Mouse (Mus musculus) forebrain, embryonic 14.5 days (tissue): ENCODE results near the gene Cfap73. TPM values are rescaled to one million over a fixed set of nuclear protein-coding genes. Genes with fewer than 3 reads are reported as not detected.

Experiments used
- ATAC-seq: fragments of 200-750 bp; cut with Nextera tagmentation; 2 replicates; pipeline ENCODE4 v1.8.0; 2017; ENCODE audit warnings: mild to moderate bottlenecking, moderate library complexity
- DNase-seq: peaks from one replicate; pipeline ENCODE4 v3.0.0-alpha.2; 2015; ENCODE audit warnings: low spot score
- H3K27ac ChIP-seq: fragments of 300-500 bp; sonication (generic); 2 replicates; pipeline ENCODE4 v1.5.1; 2014; ENCODE audit warnings: low read depth, mild to moderate bottlenecking, control low read depth, low read length, moderate library complexity
- H3K27me3 ChIP-seq: fragments of 300-500 bp; sonication (generic); replicated peaks from 2 replicates; pipeline ENCODE4 v1.6.1; 2014; ENCODE audit warnings: low read length, control low read depth, mixed read lengths; ENCODE audit not compliant: control insufficient read depth, insufficient read depth
- H3K36me3 ChIP-seq: fragments of 300-500 bp; sonication (generic); 2 replicates; pipeline ENCODE4 v1.6.1; 2014; ENCODE audit warnings: low read length, control low read depth; ENCODE audit not compliant: control insufficient read depth, insufficient read depth
- H3K4me1 ChIP-seq: fragments of 300-500 bp; sonication (generic); 2 replicates; pipeline ENCODE4 v1.6.1; 2014; ENCODE audit warnings: antibody characterized with exemption, low read length, control low read depth; ENCODE audit not compliant: control insufficient read depth, insufficient read depth
- H3K4me2 ChIP-seq: fragments of 300-500 bp; sonication (generic); 2 replicates; pipeline ENCODE4 v1.6.1; 2014; ENCODE audit warnings: mild to moderate bottlenecking, control low read depth, low read length
- H3K4me3 ChIP-seq: fragments of 300-500 bp; sonication (generic); 2 replicates; pipeline ENCODE4 v1.5.1; 2014; ENCODE audit warnings: low read depth, low read length, control low read depth
- H3K9ac ChIP-seq: fragments of 300-500 bp; sonication (generic); 2 replicates; pipeline ENCODE4 v1.6.1; 2014; ENCODE audit warnings: mild to moderate bottlenecking, low read length, control low read depth, moderate library complexity
- H3K9me3 ChIP-seq: fragments of 300-500 bp; sonication (generic); replicated peaks from 2 replicates; pipeline ENCODE4 v1.6.1; 2016; ENCODE audit warnings: low read length, control low read depth, mixed read lengths; ENCODE audit not compliant: control insufficient read depth
- WGBS: fragments of 180-500 bp; shearing (Covaris S2); extraction: QIAGEN DNeasy Blood & Tissue Kit; methylation state at CpG from one replicate; pipeline ENCODE4 v1.1.7; 2014; 5-methylcytosine and 5-hydroxymethylcytosine counted together
- polyA plus RNA-seq: library from polyadenylated mRNA; unstranded; fragments of >200 nt; fragmentation: Nextera tagmentation; extraction: Ambion mirVana; gene quantifications from 2 replicates; pipeline ENCODE4 v1.2.1, GENCODE M21; 2014

Gene Cfap73
- polyA plus RNA-seq = 0.19 and 0.57 TPM in 2 replicates

DNA sequence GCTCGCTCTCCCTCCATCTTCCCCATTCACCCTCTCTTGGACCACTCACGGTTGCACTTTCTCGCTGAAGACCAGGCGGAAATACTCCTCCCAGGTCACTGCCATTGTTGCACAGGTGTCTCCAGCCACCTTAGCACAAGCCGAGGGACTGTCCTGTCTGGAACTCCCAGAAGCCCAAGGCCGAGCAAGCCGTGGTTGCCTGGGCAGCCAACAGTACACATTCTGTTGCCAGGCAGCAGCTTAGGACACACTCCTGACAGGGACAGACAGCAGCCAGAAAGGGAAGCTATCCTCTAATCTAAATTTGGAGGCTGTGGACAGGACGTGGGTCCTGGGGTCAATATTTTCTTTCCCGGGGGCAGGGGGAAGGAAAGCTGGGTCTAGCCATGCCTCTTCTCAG is at the start of gene Cfap73:
Gene Cfap73 (minus strand): TSS at position 105 of the 400 bp plus-strand sequence.
- Histone ChIP-seq H3K9me3 (no peaks in the 10 kb centered on the region; the same call in 1 of the 2 replicates), H3K27ac (no peak within 1 kb of the TSS), H3K4me1 (no peaks in the 10 kb centered on the region), H3K4me2 (no peak within 1 kb of the TSS), H3K9ac (no peak within 1 kb of the TSS), H3K36me3 (no peaks in the 10 kb centered on the region), H3K4me3 (no peak within 1 kb of the TSS), H3K27me3 (no peaks in the 10 kb centered on the region; the same call in 1 of the 2 replicates)
- 65% methylated on average over 9 of the region's 9 CpGs for WGBS
- no peak for ATAC-seq
- no peak for DNase-seq

DNA sequence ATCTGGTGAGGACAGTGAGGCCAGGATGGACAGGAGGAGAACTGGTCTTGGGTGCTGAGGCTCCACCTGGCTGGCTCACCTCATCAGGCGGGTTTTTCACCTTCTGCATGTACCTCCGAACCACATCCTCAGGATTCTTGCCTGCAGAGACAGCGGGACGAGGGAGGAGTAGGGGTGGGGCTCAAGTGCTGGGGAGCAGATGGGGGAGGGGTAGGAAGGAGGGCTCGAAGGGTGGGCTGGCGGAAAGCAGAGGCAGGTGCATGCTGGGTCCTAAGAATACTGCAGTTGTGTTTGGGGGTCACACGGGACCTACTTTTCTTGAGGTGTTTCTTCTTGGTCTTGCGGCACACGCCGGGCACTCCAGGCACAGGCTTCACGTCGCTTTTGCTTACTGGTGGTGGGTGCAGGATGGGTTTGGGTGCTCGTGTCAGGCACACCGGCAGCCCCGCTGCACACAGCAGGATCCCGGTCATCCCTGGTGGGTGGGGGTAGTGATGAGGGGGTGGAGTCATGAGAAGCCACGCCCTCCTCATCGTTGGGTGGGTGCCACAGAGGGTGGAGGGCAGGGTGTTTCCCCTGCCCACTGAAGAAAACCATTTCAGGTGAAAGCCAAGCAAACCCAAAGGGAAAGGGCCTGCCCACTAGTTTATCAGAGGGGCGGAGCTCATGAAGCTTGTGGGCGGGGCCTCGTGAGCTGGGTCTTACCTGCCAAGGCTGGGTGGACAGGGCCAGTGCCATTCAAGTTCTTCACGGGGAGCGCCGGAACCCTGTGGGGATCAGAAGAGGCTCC is 49.1 kb upstream of the Cfap73 start:
- no peak for ATAC-seq
- DNase-seq = no peak
- WGBS = 15% methylated on average over 24 of the region's 24 CpGs
- Histone ChIP-seq H3K9ac (no peak overlapping the region), H3K9me3 (no peaks in the 10 kb centered on the region), H3K4me1 (peaks cover 13% of the 10 kb centered on the region; the same call in 1 of the 2 replicates), H3K4me3 (no peak overlapping the region), H3K27me3 (peaks cover 15% of the 10 kb centered on the region), H3K36me3 (peaks cover 15% of the 10 kb centered on the region; the same call in 1 of the 2 replicates), H3K4me2 (no peak overlapping the region), H3K27ac (no peak overlapping the region)

DNA sequence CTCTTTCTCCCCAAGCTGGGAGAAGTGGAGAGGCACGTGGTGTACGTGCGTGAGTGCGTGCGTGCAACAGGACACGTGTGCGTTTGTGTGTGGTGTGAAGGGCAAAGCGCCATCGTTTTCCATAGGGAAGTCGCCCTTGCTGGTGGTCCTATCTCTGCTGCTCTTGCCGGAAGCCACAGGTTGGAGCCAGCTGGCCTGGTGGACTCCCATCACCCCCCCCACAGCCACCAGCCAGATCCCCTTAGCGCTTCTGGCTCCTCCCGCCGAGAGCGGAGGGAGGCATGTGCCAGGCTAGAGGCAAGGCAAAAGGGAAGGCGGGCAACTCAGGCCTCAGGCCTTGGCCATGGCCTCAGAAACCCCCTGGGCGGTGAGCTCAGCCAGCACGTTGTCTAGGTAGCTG is 46.9 kb upstream of the Cfap73 start:
- Histone ChIP-seq H3K9me3 (no peaks in the 10 kb centered on the region), H3K4me3 (no peak overlapping the region), H3K4me1 (peaks cover 13% of the 10 kb centered on the region; the same call in 1 of the 2 replicates), H3K27ac (no peak overlapping the region), H3K36me3 (peaks cover 15% of the 10 kb centered on the region; the same call in 1 of the 2 replicates), H3K4me2 (0 out of 2 replicates have a peak overlapping the region, but pooled peaks have one; percentile 32), H3K27me3 (peaks cover 15% of the 10 kb centered on the region), H3K9ac (no peak overlapping the region)
- ATAC-seq (no peak), DNase-seq (peak; percentile 35)
- 79% methylated on average over 18 of the region's 18 CpGs for WGBS

DNA sequence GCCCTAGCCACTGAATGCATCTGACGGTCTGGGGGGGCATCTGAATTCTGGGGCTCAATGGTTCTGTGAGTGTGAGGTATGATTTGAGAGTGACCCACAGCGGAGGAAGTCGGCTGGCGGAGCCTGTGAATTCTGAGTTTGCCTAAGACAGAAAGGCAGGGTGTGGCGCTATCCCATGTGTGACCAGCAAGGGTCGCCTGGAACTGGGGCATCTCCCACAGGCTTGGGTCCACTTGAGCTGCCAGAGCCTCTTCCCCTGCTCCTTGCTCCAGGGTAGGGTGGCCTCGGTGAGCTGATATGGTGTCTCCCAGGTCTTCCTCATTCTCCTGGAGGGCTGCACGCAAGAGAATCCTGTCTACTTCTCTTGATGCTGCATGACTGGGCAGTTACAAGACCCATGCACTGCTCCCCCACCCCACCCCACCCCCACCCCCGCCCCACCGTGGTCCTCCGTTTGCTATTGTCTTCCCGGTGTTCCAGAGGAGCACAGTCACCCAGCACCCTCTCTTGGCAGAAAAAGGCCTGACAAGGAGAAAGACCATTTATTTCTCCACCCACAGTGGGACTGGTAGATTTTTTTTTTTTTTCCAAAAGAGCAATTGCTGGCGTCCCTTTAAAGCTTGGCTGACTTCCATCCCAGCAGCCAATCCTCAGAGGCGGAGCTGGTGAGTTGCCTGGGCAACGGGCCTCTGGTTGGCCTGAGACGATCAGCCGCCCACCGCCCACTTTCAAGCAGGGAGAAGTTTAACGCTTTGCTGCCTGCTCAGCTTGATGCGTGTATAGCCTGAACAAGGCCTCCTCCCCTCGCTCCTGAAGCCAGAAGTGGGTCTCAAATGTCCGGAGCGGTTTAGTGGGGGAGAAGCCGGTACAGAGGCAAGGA is 45.9 kb upstream of the Cfap73 start:
- Histone ChIP-seq H3K27me3 (peaks cover 15% of the 10 kb centered on the region), H3K4me2 (peak overlapping the region; percentile 51), H3K4me3 (peak overlapping the region; percentile 5; the same call in 1 of the 2 replicates), H3K9me3 (no peaks in the 10 kb centered on the region), H3K4me1 (peaks cover 13% of the 10 kb centered on the region; the same call in 1 of the 2 replicates), H3K36me3 (peaks cover 15% of the 10 kb centered on the region; the same call in 1 of the 2 replicates), H3K9ac (peak overlapping the region; percentile 40; the same call in 1 of the 2 replicates), H3K27ac (peak overlapping the region; percentile 86)
- under 1% methylated on average over 24 of the region's 24 CpGs for WGBS
- ATAC-seq (peak; percentile 92), DNase-seq (peak; percentile 99)

DNA sequence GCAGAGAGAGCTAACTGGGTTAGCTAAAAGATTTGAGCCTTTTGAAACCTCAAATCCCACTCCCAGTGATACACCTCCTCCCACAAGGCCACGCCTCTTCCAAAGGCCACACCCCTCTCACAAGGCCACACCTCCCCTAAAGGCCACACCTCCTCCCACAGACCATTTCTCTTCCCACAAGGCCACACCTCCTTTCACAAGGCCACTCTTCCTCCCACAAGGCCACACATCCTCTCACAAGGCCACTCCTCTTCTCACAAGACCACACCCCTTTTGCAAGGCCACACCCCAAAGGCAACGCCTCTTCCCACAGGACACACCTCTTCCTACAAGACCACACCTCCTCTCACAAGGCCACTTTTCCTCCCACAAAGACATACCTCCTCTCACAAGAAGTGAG is 43.5 kb upstream of the Cfap73 start:
- ATAC-seq = no peak
- H3K36me3 ChIP-seq = peaks cover 11% of the 10 kb centered on the region; the same call in 1 of the 2 replicates
- H3K4me1 ChIP-seq = peaks cover 8% of the 10 kb centered on the region; the same call in 1 of the 2 replicates
- no peak overlapping the region for H3K9ac ChIP-seq
- no peak overlapping the region for H3K27ac ChIP-seq
- no peak overlapping the region for H3K4me3 ChIP-seq
- WGBS = 15% methylated on average over 2 of the region's 2 CpGs
- H3K9me3 ChIP-seq = no peaks in the 10 kb centered on the region
- peaks cover 3% of the 10 kb centered on the region for H3K27me3 ChIP-seq
- H3K4me2 ChIP-seq = no peak overlapping the region
- DNase-seq = no peak

DNA sequence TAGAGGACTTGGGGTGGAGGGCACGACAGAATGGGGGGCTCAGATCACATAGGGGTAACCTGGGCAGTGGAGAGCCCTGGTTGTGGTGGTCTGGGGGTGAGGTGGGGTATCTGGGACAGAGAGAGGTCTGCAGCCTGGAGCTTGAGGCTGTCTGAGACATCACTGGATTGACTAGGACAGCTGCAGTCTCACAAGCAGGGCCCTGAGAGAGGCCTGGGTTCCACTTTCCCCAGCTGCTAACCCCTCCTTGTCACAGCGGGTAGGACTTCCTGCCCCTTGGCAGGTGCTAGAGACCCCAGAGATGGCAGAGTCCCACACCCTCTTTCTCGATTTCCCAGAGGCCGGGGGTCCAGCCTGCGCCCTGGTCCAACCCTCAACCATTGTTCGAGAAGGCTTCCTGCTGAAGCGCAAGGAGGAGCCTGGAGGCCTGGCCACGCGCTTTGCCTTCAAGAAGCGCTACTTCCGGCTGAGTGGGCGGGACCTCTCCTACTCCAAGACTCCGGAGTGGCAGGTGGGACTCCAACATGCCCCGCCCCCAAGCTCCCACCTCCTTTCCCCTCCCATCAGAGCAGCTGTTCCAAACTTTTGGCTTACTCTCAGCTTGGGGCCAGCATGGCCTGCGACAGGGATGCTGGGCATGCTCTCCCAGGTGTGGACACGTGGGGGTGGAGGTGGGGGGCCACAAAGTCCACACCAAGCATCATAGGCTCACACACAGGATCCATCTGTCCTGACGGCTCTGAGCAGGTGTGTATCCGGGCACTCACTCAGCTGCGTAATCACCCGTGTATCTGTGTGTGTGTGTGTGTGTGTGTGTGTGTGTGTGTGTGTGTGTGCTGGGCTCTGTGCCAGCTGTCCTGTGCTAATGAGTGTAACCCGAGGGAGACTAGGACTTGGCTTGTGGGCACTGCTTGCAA is 40.5 kb upstream of the Cfap73 start:
- ATAC-seq (peak; percentile 30), DNase-seq (peak; percentile 67)
- Histone ChIP-seq H3K27ac (no peak overlapping the region), H3K4me3 (no peak overlapping the region), H3K9me3 (no peaks in the 10 kb centered on the region), H3K36me3 (no peaks in the 10 kb centered on the region), H3K4me1 (no peaks in the 10 kb centered on the region), H3K27me3 (no peaks in the 10 kb centered on the region), H3K9ac (no peak overlapping the region), H3K4me2 (no peak overlapping the region)
- 24% methylated on average over 21 of the region's 21 CpGs for WGBS

DNA sequence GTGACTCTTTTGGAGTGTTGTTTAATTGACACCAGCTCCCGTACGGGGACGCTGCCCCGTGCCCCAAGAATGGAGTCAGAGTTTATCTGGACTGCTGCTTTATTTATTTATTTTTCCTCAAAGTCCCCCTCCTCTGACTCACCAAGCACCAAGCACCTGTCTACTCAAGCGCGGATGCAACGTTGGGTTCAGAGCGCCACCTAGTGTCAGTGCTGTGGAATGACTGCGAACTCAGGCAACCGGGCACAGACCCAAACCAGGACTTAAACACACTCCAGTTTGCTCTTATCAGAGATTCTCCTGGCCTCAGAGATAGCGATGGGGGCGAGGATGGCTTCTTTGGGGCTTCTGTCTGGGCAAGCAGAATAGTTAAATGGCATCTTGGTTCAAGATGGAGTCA is 39.6 kb upstream of the Cfap73 start:
- H3K4me2 ChIP-seq = no peak overlapping the region
- H3K9ac ChIP-seq = no peak overlapping the region
- no peaks in the 10 kb centered on the region for H3K4me1 ChIP-seq
- H3K27me3 ChIP-seq = no peaks in the 10 kb centered on the region
- H3K27ac ChIP-seq = no peak overlapping the region
- WGBS = 13% methylated on average over 12 of the region's 12 CpGs
- no peaks in the 10 kb centered on the region for H3K36me3 ChIP-seq
- ATAC-seq (no peak), DNase-seq (peak; percentile 81)
- no peak overlapping the region for H3K4me3 ChIP-seq
- no peaks in the 10 kb centered on the region for H3K9me3 ChIP-seq

DNA sequence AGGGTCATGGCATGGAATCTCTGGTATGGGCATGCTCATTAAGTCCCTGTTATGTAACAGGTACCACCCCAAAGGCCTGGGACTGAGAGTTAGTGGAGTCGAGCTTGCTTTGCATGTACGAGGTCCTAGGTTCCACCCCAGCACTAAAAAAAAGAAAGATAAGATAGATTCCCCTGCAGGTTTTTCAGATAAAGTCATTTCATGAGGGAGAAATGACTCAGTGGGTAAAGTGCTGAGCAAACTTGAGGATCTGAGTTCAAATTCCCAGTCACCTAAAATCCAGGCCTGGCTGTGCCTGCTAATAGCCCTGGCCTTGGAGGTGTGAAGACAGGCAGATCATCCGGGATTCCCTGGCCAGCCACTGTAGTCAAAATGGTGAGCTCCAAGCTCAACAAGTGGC is 37.8 kb upstream of the Cfap73 start:
- 90% methylated on average over 3 of the region's 3 CpGs for WGBS
- no peak overlapping the region for H3K27ac ChIP-seq
- H3K9me3 ChIP-seq = no peaks in the 10 kb centered on the region
- DNase-seq (no peak), ATAC-seq (no peak)
- H3K4me2 ChIP-seq = no peak overlapping the region
- no peak overlapping the region for H3K9ac ChIP-seq
- H3K4me1 ChIP-seq = no peaks in the 10 kb centered on the region
- H3K4me3 ChIP-seq = no peak overlapping the region
- no peaks in the 10 kb centered on the region for H3K36me3 ChIP-seq
- H3K27me3 ChIP-seq = no peaks in the 10 kb centered on the region
